Mouse (Mus musculus) spleen, adult 2 months (tissue): ENCODE data around the gene Tacc3.

Experiments
- CTCF ChIP-seq: fragments of 200-500 bp; IDR thresholded peaks from 2 replicates; pipeline ENCODE4 v1.5.1; 2011; ENCODE audit warnings: mild to moderate bottlenecking, inconsistent platforms; ENCODE audit not compliant: insufficient read depth, insufficient read length, insufficient replicate concordance; ENCODE audit errors: extremely low read depth
- POLR2A ChIP-seq: fragments of 200-500 bp; IDR thresholded peaks from 2 replicates; pipeline ENCODE4 v1.6.1; 2011; ENCODE audit warnings: low read depth, low read length, inconsistent platforms

DNA sequence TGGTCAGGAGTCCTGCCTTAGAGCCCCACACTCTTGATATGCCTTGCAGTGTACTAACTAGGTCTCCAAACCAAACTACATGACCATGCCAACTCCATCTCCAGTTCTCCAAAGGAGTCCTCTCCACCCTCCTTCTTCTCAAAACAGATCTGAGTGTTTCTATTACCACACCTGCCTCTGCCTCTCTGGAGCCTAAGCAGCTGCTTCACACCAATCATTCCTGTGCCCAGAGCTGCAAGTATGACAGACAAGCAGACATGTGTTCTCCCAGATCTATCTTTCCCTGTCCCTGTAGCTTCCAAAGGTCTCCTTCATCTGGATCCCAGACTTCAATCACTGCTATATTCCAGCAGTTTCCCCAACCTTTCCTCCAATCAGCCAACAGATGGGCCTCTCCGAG is 1.2 kb upstream of the Tacc3 start:
- TF ChIP-seq CTCF (no peak), POLR2A (no peak)
